Mouse (Mus musculus) telencephalon, adult 2 months (tissue): ENCODE results near the gene Arl5a.

Source experiments
- DNase-seq: peaks from one replicate; pipeline ENCODE4 v3.0.0-alpha.2; 2011; ENCODE audit warnings: low read depth, low spot score

The Arl5a gene

DNA sequence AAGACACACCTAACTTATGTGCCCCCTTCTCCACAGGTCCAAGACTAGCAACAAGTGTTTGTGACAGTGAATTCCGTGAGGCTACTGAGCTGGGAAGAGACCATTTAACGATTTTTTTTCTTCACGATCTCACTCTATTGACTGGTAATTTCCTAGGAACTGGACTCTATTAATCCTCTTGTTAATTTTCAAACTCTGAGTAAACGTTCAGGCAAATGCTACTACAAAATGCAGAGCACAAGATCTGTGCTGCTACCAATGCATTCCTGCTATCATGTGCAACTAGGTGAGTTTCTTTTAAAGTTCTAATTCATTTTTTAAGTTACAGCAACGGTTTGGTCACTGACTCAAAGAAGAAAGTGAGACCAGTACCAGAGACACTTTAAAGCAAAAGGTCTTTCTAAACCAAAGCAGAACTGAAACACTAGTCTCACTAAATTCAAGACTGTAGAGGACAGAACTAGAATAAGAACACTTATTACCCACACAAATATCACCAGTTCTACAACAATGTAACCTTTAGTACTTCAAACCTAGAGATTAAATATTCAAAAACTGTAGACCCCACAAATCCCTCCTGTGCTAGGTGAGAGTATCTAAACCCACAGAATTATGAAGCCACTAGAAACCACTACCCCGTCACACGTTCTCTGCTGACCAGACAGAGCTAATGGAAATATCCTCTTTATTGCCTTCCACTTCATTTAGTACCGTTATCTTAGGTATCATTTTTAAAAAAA is 1.7 kb downstream of the Arl5a start:
- no peak for DNase-seq

DNA sequence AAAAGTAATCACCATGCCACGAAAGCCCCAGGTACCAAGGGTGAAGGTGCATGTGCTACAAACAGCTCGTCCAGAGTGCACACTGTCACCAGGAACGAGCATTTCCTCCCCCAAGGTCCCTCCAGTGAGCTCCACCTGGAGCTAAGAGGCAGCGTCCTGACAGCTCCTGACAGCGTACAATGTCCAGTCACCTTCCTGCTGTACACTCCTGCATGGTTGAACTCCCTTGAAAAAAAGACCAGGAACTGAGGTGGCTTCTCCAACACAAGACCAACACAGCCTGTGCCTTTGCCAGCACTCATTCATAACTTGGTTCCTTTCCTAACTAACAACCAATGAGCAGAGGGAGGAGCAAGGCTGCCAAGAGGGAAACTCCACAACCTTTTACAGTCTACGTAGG is 3.5 kb downstream of the Arl5a start:
- DNase-seq: no peak

DNA sequence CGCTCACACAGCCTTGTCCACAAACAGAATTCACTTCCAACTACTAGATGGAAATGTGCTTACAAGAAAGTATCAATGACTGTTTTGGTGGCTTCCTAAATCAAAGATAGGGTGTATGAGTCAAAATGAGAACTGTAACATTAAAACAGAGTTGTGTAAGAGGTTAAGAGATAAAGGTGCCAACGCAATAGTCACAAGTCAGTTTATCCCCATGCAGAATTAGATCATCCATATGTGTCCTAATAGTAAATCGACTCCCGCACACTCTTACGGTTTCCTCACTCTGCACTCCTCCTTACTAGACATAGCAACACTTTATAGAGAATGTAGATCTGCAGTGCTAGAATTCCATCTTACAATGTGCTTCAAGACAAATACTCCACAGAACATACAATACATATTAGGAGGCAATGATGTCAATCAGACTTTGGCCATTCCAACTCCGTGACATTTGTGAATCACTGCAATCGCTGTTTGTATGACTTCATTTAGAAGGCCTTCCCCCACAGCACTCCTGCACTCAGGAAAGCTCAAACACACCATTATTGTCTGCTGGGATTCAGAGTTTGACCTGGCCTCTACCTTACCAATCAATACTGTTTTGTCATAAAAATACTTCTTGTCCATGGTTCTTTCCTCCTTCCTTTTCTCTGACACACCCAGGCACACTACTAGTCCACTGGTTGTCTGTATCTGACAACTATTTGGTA is 4.5 kb downstream of the Arl5a start:
- no peak for DNase-seq

DNA sequence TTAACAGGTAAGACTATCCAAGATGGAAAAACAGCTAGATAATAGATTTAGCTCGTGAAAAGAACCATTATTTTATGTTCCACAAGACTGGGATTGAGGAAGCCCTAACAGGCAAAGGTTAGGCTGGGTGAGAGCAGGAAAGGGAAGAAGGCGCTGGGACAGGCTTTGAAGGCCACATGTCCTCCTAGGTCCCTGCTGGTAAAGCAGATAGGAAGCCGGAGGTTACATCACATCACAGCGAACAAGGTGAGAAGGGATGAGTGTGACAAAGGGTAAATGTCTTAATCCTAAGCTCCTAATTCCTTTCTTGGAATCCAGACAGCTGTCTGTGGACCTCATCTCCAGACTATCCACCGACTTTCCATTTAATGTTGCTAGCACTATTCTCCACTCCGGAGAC is 5.4 kb downstream of the Arl5a start:
- no peak for DNase-seq

DNA sequence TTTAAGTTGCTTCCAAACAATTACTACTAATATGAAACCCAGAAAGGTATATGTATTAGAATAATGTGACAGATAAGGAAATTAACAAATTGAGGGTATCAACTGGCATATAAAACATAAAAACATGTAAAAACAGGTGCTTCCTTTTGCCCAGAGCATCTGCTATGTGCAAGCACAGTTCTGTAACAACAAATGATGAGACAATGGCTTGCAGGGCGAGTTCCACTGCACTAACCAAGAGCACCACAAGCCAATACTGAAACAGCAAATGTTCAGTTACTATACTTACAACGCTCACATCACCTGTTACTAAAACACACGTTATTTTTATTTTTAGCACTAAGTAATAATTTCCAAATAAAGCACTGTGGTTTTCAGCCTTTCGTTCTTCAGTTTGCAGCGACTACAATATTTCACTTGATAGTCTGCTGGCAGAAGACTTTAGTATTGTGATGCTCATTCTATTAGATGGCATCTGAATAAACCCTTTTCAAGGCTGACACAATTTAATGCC is 12.1 kb downstream of the Arl5a start:
- no peak for DNase-seq

DNA sequence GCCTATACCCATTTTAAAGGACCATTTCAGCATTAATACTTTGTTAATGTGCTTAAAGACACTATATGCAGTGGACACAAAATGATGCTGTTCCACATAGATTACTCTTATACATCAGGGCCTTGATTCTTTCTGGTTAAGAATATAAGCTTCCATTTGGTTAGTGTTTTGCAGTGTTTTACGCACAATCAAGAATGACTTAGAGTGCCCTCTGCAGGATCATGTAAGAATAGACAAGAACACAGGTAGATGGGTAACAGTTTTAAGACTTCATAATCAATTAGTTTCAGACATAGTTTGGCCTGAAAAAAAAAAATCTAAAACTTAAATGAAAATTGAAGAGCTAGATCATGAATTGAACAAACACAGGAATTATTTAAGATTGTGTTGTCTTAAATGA is 18.2 kb downstream of the Arl5a start:
- DNase-seq: no peak

DNA sequence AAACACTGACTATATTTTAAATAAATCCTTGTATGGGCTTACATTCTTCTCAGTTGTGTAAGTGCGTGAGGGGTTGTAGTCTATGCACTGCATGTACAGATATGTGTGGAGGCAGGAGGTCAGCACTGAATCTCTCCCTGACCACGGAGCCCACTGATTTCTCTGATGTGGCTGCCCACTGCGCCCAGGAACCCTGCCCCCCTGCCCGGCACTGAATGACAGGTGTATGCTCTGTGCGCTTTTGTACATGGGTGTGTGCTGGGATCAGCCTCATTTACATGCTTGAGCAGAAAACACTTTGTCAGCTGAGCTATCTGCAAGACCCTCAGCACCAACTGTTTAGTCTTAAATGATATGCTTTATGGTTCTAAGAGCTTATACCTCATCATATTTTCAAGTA is 19.5 kb downstream of the Arl5a start:
- no peak for DNase-seq

DNA sequence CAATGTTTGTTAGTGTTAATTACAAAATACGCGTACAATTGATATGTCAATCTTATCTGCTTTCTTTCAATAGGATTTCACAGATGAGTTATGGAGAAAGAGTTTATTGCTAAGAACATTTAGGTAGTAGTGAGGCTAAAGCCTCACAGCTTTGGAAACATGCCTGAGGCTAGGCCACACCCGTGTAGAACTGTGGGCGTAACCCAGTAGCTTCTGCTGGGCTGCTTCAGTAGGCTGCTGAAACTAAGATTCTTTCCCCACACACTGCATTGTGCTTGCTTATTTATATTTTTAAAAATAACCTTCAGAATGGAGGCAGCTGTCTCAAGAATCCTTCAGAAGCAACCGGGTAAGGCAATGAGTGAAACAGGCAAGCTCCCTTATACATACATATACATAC is 30.2 kb downstream of the Arl5a start:
- DNase-seq: peak; percentile 54

DNA sequence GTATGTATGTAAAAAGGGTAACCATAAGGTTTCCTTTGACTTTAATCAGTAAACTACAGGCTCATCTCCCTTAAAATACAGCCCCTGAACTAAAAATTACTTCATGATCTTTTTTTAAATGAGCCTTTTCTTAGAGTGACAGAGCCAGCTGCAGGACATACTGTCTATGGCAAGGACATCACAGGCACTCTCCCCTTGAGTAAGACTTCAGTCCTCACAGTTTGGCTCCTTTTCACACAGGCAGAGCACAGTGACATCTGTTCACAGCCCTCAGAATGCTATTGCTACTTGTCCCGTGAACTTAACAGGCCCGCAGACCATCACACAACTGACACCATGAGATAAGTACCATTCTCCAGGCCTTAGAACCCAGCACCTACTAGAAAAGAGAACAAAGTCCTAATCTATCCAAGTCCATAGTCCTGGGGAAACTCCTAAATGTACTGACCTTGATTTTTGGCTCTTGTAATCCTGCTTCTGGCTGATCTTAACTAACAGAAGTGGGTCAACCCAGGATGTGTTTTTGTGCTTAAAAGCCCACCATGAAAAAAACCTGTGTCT is 34.2 kb downstream of the Arl5a start:
- no peak for DNase-seq

DNA sequence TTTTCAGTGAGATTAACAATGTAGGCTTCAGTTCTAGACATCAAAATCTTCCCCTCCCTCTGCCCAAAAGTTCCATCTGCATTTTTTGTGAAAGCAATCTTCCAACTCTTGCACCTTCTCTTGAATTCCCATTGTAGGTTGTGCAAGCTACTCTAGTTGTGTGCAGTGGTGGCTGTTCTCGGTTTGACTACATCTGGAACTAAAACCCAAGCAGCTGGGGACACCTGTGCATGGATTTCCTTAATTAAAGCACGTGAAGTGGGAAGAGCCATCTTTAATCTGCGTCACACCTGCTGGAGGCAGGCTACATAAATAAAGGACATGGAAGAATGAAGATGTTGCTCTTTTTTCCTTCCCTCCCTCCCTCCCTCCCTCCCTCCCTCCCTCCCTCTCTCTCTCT is 34.7 kb downstream of the Arl5a start:
- DNase-seq: no peak

DNA sequence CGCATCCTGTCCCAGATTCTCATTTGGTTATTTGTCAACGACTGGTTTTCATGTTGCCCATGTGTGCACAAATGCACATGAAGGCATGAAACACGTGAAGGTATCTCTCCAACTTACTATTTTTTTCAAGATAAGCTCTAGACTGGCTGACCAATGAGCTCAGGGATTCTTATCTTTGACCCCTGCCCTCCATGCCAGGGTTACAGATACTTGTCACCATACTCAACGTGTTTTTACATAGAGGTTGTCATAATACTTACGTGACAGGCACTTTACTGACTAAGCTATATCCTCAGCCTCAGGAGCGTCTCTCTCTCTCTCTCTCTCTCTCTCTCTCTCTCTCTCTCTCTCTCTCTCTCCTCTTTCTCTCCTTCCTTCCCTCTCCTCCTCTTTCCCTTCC is 38.2 kb downstream of the Arl5a start:
- no peak for DNase-seq

DNA sequence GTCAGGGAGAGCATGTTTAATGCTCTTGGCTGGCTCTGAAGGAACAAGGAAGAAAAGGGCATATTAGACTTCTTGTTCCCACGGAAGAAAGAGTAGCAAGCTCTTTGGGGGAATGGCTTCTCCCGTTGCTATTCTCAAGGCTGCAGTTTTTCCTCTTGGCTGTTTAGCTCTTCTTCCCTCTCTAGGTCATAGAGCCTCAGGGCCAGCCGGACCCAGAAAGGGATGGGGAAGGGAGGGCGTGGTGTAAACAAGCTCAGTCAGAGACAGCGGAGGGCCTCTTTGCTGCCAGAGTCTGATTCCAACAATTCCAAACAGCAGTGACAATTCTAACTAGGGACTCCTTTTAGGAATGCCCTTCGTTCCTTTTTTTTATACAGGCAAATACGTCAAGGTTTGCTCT is 38.7 kb downstream of the Arl5a start:
- no peak for DNase-seq

DNA sequence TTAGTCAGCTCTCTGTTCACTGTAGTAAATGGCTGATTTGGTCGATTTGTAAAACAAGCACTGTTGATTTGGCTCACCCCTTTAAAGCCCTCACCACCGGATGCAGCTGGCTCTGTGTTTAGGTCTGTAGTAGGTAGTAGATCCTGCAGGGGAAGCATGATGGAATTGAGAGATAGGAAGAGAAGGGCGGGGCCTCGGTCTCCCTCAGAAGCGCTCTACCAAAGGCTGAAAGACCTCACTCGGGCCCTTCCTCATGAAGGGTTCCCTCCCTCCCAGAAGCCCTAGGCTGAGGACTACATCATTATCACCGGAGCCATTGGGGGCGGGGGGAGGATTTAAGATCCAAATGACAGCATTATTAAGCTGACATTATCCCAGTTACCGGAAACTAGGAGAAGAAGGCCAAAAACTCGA is 45.8 kb downstream of the Arl5a start:
- DNase-seq: no peak

DNA sequence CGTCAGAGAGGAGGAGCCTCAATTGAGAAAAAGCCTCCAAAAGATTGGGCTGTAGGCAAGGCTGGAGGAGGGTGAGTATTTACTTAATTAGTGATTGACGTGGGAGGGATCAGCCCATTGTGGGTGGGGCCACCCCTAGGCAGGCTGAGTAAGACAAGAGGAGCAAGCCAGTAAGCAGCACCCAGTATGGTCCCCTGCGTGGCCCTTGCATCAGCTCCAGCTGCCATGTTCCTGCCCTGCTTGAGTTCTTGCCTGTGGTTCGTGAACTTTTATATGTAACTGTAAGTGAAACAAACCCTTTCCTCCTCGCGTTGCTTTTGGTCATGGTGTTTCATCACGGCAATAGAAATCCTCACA is 46.3 kb downstream of the Arl5a start, which contains the start of gene Neb:
Gene Neb (minus strand): TSS at position 27 of the 357 bp plus-strand sequence.
- DNase-seq: no peak

DNA sequence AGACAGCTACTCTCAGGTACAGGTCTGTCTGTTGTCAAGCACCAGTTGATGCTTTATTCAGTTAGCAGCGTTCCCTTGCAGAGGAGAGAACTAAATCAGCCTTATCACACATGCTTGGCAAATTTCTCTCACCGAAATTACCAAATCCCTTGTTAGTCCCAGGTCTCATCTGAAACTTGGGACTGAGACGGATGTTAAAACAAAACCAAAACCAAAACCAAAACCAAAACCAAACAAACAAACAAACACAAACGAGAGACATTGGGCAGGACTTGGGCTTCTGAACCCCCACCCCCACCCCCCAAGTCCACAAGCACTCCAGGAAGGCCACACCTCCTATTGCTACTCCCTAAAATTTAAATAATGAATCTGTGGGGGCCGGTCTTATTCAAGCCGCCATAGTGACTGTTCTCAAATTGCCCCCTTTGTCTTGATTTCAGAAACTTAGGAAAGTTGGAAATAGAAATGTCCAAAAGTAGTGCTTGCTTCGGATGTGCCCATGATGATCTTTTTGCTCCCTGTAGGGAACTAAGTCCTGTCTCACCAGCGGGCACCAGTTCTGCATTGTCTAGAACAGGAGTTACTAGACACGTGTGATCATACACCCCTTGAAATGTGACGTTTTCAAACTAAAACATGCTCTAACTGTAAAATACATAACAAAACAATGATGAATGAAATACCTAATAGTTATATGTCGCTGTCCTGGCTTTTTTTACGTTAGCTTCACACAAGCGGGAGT is 46.8 kb downstream of the Arl5a start:
- no peak for DNase-seq

DNA sequence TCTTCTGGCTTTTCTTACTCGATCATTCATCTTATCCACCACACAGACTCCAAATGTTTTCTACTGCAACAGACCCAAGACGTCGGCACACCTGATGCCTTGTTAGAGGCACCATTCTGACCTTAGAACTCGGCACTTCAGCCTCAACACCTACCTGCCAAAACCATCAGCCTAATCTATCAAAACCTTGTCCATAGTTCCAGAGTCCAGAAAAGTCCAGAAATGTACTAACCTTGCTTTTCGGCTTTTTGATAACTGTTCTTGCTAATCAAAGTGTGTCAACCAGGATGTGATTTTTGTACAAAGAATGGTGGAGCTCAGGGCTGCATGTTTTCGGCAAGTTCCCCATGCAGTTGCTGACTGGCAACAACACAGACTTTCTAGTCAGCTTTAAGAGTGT is 50.0 kb downstream of the Arl5a start:
- DNase-seq: no peak

DNA sequence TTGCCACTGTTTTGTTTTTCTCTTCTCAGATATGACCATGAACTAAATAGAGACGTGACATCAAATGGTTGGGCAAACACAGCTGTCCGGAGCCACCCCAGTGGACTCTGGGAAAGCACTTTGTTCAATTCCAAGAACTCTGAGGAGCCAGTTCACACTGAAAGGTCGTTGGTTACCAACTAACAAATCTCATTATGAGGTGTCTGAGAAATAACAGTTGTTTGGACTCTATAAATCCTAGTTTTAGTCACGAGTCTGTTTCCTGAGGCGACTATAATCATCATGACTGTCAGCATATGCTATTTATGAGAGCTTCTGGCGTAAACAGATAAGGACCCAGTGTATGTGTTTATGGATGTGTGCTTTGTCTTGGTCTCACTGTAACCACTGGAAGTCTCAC is 52.2 kb downstream of the Arl5a start:
- DNase-seq: no peak

DNA sequence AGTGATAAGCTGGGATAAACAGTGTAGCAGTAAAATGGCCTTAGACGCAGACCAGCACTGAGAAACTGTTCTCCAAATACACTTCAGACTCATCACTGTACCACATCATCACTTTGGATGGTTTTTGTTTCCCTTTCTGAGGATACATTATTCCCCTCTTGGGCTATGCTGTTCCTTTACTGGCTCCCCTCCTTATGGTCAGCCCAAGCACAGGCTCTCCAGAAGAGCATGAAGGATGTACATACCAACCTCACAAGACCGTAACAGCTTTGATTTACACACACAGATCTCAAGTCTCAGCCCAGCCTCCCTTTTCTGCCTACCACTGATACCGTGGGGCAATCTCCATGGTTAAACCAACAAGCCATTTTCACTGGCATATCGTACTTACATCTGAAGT is 52.6 kb downstream of the Arl5a start:
- DNase-seq: no peak

DNA sequence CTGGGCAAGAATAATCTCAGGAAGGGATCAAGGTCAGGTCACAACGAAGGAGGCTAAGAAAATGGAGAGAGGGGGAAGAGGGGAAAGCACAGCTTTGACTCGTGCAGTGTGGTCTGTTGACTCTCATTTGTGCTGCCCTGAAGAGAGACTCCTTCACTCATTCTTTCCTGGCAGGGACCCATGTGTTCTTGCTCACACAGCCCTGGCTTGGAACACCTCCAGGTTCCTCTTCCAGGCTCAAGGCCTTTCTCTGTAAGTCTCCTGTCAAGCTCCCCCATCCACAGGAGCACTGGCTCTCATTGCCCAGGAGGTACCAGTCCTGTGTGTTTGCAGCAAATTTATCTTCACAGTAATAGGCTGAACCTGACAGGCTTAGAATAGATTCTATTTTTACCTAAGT is 53.6 kb downstream of the Arl5a start:
- DNase-seq: no peak

DNA sequence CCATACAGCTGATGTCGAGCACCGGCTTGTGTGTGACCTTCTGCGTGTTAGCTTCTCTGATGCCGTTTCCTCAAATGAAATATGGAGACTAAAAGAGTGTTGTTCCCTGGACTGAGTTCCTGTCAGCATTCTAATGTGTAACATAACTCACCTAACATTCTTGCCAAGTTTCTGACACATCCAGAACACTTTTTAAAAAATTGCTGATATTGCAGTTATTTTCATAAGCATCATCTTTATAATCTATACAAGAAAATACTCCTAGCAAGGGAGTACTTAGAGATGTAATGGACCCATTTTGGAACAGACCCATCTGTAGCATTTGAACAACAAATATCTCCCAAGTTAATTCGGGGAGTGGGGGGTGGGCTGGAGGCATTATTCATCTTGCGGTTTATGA is 55.1 kb downstream of the Arl5a start:
- no peak for DNase-seq

DNA sequence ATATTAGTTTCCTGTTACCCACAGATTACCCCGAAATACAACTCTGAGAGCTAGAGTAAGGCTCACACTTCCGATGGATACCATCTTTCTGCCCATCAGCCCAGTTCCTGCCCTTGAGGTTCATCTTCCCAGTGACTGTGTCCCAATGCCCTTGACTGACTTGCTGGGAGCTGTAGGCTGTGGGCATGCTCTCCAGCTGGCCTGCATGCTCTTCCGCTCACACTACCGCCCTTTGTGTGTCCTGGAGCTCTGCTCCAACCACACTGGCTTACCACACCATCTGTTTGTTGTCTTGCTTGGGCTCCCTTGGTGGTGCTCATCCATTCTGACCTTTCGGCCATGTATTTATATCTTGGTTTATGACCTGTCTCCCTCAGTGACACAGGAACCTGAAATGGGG is 57.0 kb downstream of the Arl5a start:
- DNase-seq: no peak

DNA sequence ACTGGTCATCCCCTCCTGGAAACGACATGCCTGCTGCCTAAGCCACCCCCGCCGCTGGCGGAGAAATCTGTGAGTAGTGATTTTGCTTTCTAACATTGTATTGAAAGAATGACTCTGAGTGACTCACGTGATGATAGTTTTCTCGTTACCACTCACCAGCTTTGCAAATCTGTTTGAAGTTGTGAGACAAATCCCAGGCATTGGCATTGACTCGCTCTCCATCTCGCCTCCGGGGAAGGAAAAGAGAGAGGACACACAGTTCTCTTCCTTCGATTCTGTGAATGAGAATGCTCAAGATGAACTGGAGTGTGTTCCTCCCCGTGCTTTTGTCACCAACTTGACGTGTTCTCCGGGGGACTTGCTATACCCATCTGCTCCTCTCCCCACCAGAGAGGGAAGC is 57.5 kb downstream of the Arl5a start:
- peak; percentile 38 for DNase-seq
